Mouse (Mus musculus) spleen, embryonic (tissue): ENCODE measurements at regions not wholly inside any gene's neighbourhood (a gene's known extent, or its start where the extent isn't known, plus 50 kb on each side); places are given as distances from the start of the nearest gene placed in this dataset.

Source experiments
- CTCF ChIA-PET: fragments of 350-600 bp; sonication (Branson Sonifier 250); formaldehyde crosslinking; loops from one replicate; lab custom pipeline; 2022; lab: Charles Lee

DNA sequence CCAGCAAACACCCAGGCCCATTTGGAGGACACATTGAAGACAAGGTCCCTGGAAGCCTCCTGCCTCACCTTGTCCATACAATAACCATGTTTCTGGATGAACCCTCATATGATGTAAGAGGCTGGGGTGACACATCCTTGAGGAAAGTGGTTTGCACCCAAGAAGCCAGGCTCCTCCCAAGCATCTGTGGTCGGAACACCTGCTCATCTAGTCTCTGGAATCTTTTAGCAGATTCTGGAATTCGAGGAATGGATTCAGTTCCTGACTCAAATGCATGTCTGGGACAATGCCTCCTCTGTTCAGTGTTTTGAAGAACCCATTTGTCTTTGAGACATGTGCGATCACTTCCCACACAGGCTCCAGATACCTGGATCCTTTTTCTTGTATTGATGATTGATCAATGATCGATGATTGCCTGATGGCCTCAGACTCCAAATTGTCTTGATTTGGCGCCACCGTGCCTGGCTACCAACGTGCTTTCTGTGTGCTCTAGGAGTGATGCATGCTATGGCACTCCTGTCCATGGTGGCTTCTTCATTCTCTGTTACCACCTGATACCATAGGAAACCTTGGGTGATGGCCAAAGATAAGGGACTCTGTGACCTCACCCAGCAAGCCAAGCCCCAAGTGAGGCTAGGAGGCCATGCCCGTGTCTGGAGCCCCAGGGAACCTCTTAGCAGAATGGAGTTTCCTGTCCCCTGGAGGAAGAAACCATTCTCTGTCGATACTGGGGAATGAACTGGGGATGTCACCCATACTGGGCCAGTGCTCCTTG lies 126.7 kb downstream of the Mn1 start:
- CTCF ChIA-PET = no interaction called here

DNA sequence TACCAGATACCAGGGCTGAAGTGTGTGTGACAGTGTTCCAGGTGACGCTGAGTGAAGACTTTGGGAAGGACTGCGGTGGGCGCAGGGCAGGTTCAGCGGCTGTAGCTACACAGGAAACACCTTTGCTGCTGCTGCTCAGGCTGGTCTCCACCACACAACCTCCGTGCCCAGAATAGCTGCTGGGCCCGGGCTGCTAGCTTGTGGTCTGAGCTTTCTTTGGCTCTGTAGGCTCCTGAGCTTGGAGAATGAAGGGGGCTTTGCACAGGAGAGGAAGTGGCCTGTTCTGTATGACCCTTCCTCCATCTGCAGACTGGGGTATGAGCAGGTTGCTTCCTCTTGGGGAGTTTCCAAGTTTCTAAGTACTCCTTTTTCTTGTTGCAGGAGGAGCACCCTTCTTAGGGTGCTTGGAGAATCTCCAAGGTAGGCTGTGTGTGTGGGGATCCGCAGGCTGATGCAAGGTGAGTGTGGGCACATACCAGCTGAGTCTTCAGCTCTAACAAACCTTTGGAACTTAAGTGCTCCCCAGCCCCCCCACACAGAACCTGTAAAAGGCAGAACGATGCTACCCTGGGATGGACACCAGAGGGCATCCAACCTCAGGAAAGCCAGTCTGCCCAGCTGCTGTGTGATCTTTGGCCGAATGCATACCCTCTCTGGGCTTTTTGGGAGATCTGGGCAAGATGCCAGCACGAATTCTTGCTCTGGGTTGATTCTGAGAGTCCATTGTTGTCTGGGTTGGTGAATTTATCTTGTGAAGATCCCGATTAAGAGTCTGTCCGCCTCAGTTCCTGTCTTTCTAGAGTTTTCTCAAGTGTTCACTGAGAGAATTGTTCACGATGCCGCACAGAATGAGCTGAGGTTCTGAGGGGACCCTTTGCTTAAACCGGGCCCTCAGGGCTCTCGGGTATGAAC lies 136.6 kb downstream of the Mn1 start:
- CTCF ChIA-PET = no interaction called here

DNA sequence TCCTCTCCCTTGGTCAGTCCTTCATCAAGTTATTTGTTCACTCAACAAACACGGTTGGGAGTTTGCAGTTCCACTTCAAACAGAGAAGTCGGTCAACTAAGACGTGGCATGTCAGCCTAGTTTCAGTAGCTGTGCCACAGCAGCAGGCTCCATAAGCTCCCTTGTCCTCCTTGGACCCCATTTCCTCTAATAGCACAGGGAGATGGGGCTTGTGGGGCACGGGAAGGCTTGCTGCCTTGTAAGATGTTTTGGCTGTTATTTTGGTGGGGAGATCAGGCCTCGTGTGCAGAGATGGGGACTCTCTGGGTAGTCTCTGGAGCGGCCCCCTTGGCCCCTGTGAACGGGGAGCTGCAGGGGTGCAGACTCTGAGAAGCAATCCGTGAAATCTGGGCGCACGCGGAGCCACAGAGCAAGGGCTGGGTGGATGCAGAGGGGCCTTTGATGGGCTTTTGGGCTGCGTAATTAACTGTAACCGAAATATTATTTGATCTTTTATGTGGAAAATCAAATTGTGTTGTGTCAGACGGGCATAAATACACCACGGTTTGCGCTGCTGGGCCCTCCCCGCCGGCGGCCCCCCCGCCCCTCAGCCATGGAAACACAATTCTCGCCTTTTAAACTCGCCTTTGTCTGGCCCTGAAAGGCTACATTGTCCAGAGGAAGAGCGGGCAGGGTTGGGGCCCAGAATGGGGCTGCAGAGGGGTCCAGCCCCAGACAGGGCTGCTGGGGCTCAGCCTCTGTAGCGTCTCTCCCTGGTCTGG lies 137.6 kb downstream of the Mn1 start:
- CTCF ChIA-PET = interaction anchor here (0.9 kb wide), 1 partner anchor 87 kb away, joined by 3 read pairs; no protein-coding TSS in a partner anchor

DNA sequence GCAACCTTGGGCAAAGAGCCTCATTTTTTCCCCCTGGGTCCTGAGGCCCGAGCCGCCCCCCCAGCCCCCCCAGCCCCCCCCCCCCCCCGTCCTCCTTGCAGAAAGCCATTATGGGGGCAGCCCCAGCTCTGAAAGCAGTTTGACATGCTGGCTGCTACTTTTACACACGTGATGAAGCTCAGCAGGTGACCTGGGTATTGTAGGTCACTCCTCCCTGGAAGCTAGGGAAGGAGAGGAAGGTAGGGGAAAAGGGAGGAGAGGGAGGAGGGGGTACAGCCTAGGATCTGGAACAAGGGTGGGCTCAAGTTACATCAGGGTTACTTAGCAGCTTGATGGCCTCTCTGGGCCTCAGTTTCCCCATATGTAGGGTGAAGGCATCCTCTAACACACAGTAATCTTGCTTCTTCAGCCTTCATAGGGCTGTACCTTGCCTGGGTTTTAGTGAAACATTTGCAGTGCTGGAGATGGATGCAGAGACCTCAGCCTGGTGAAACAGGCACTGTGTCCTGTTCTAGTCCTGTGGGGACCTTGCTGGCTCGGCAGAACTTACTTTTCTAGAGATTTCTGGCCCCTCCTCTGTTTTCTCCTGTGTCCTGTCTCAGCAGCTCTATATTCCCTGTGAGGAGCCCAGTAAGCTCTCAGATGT lies 138.3 kb downstream of the Mn1 start:
- CTCF ChIA-PET = interaction anchor here (0.9 kb wide), 1 partner anchor 88 kb away, joined by 3 read pairs; no protein-coding TSS in a partner anchor

DNA sequence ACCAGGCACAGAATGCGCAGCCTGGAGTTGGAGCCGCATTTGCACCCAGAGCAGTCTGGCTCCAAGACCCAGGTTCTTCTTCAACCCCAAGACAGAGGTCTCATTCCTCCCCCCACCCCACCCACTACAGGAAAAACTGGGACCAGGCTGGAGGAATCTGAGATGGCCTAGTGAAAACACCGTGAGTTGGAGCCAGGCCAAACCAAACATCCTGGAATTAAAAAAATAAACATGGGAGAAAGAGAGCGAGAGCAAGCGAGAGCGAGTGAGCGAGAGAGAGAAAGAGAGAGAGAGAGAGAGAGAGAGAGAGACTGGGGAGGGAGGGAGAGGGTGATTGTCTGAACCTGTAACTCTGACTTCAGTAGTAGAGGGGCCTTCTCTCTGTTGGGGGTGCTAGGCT lies 138.8 kb downstream of the Mn1 start:
- CTCF ChIA-PET = no interaction called here

DNA sequence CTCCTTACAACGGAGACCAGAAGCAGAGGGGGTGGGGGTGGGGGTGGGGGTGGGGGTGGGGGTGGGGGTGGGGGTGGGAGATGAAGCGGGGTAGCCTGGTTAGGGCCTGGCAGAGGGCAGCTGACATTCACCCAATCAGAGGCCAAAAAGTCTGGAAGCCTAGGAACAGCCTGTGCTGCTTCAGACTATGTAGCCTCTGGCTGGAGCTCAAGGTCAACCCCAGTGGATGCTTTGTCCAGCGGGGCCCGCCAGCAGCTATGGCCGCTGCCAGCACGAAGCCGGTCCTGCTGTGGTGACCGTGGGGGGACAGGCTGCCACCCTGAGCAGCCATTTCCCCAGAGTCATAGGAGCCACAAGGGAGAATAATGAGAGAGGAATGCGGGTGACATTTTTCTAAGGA lies 143.3 kb downstream of the Mn1 start:
- CTCF ChIA-PET = no interaction called here

DNA sequence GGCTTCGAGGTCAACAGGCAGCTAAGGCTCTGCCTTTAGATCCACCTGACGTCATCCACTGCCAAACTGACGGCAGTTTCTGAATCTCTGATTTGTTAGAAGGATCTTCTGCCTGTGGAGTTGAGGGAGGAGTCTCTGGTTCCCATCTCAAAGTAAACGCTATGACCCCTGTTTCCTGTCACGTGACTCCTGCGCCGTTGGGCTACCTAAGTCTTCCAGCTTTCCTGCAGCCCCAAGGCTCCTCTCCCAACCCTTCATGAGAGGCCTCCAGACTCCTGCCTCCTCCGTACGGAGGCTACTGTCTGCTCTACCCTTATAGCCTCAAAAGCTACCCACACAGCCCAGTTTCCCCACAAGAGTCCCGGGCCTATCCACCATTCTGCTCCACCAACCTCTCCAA lies 144.1 kb downstream of the Mn1 start:
- CTCF ChIA-PET = no interaction called here

DNA sequence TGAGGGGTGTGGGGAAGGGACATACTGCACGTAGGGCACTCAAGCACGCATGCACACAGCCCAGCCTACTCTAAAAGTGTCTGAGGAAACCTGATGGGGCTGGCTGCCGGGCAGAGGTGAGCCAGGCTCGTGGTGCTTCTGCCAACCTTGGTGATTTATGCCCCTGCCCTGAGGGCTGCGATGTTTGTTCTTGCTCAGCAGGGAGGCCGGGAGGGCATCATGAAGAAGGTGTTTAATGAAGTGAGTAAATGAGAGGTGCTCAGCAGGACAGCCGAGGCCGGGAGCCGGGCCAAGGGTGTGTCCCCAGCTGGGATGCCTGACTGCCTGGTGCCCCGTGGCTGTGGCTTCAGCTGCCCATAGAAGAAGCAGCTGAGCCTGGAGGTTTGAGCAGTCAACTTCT lies 153.7 kb downstream of the Mn1 start:
- CTCF ChIA-PET = no interaction called here

DNA sequence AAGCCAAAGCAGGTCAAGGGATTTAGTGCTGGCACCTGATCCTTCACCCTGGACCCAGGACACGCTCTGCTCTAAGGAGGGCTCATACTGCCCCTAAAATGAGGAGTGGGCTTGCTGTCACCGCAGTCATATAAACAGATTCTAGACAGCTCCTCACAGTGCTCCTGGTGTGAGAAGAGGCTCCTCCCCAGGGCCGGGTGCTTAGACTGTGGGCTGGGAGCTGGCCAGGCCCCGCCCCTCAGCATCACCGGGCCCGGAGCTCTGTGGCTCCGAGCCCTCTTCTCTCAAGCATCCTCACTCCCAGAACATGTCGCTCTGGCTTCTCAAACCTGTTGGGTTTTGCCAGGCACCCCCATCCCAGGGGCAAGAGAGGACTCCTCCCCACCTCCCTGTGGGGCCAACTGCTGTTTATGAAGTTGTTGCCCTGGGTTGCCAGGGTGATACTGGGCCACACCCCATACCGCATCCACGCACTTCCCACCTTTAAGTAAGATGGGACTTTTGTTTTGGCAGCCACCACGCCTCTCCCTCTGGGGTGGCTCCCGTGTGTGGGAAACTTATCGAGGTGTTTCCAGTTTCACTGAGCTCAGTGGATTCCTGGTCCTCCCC lies 156.2 kb downstream of the Mn1 start:
- CTCF ChIA-PET = no interaction called here

DNA sequence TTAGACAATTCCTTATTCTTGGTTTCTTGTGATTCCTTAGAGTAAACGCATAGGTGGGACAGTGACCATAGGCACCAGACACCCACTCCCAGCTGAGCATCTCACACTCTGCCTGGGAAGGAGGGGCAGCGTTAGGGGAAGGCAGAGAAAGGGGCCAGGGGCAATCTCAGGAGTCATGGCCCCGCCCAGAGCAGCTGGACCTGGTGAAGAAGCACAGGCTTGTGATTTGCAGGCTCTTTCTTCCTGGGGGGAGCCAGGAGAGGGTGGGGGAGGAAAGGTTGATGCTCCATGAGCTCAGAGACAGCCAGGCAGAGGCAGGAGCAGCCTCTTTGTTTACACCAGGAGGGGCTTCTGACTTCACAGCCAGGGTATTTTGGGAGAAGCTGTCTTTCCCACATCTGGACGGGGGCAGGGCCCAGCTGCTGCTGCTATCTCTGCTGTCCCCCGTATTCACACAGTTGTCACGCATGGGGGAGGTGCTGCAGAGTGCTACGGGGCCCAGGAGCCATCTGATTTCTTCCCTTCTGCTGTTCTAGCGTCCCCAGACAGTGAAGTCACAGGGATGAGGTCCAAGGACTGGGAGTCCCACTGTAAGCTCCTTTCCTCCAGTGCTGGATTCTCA lies 157.2 kb downstream of the Mn1 start:
- CTCF ChIA-PET = no interaction called here

DNA sequence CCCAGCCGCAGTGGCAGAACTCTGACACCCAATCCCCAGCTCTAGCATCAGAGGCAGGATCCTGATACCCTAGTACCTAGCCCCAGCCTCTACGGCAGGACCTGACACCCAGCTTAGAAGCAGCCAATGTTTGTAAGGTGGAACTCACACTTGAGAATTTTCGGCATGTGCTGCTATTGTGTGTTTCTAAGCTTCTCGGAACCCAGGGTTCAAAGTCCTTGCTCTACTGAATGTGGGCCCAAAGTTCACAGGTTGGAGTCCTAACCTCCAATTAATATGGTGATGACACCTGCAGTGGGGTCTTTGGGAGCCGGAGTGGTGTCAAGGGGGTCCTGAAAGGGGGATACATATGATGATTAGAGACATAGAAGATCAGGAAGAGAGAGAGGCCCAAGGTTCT lies 158.2 kb downstream of the Mn1 start:
- CTCF ChIA-PET = no interaction called here

DNA sequence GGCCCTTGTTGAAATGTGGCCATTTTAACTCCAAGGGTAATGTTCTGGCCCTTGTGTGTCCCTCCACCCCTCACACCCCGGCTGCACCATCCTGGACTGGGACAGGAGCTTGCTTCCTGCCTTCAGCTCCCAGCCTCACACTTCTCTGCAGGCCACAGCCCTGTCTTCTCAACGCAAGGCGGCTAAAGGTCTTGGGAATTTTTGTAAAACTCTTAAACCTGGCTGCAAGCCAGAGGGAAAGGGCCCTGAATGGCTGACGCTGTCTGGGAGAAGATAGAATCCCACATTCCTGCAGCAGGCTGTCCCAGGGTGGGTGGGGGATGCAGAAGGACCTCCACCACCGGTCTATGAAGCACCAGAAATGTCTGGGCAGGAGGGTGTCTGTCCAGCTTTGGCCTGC lies 156.3 kb upstream of the Gm26897 start:
- CTCF ChIA-PET = no interaction called here

DNA sequence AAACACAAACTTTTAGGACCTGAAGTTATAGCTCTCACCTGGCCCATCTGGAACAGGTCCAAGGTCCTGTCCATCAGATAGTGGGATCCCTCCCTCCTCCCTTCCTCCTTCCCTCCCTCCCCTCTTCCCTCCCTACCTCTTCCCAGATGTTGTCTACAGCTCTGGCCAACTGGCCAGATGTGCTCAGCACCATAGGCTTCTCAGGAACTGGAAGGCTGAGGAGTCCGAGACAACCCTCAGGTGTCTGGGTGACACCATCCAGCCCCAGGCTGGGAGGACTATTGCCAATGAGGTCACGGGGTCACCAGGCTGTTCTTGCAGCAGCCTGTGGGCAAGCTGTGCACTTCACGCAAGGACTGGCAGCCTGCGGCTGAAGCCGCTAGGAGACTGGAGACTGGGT lies 155.6 kb upstream of the Gm26897 start:
- CTCF ChIA-PET = no interaction called here

DNA sequence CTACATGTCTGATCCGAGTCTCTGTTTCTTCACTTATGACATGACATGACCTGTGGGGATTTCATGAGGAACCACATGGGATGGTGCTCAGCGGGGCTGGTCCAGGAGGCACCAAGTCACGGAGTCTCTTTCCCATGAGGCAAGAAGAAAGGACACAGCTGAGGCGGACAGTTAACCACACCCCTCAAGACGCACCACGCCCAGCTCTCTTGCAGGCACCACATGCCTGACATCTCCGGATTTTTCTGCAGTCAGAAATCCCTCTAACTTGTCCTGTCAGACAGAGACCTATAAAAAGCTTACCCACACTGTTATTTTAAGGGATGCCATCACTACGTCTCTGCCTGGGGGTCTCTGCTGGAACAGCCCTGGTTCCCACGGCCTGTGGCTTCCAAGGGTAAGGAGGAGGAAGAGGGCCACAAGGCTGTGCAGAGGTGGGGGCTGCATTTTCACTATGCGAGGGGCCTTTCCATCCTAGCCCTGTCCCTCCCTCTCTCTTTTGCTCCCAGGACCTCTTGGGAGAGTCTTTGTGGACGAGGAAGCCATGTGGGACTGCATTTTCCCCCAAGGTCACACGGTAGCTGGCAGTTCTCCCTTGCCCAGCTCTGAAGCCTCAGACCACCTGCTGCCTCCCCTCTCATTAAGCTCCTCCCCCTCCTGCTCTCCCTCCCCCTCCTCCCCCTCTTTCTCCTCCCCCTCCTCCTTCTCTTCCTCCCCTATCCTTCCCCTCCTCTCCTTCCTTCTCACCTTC lies 154.6 kb upstream of the Gm26897 start:
- CTCF ChIA-PET = interaction anchor here (0.7 kb wide), 1 partner anchor 1739 kb away, joined by 3 read pairs; no protein-coding TSS in a partner anchor

DNA sequence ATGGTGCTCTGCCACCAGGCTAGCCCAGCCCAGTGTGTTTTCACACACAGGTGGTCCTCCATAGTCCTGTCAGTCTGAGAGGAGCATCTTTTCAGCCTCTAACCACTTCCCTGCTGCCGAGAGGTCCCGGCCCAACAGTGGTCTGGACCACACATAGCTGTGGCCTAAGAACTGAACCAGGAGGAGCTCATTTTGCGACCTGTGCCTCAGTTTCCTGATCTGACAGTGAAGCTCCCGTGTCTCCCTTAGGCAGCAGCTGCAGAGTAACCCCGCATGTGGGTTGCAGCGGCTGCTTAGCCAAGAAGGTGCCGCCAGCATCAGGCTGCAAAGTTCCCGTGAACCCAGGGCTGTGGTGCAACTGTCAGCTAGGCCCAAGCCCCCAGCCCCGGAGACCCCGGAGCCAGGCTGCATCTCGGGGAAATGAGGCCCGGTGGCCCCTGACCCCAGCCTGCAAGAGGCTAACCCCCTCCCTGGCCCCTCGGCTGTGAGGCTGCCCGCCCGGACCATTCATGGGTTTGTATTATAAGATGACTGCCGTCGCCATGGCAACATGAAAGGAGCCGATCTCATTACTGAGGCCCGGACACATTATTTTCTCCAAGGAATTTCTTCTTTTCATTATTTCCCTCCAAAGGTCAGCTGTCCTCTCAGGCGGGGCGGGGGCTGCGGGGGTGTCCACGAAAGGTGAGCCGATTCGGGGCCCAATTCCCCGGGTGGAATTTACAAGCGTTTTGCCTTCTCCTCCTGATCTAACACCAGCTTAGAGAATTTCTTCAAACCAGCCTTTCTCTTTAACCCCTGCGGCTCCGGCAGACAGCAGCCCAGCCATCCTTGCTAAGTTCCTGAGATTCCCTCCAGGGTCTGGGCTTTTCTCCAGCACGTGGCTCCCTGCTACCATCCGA lies 152.6 kb upstream of the Gm26897 start:
- CTCF ChIA-PET = interaction anchor here (0.5 kb wide), 1 partner anchor 658 kb away, joined by 3 read pairs; no protein-coding TSS in a partner anchor

DNA sequence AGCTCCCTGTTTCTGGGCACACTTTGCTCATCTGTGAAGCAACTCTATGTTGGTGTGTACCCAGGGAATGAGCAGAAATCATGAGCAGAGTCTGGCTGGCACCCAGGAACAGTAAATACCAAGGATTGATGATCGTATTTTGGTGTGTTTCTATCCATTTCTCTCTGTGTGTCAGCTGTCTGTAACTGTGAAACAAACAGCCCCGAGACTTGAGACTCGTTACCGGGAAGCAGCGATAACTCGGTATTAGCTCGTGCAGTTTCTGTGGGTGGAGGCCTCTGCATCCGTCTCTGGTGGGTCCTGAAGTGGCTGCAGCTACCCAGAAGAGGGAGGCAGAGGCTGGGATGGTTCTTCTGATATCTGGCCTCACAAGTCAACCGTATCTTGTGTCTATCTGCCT lies 151.7 kb upstream of the Gm26897 start:
- CTCF ChIA-PET = interaction anchor here (0.5 kb wide), 1 partner anchor 659 kb away, joined by 3 read pairs; no protein-coding TSS in a partner anchor

DNA sequence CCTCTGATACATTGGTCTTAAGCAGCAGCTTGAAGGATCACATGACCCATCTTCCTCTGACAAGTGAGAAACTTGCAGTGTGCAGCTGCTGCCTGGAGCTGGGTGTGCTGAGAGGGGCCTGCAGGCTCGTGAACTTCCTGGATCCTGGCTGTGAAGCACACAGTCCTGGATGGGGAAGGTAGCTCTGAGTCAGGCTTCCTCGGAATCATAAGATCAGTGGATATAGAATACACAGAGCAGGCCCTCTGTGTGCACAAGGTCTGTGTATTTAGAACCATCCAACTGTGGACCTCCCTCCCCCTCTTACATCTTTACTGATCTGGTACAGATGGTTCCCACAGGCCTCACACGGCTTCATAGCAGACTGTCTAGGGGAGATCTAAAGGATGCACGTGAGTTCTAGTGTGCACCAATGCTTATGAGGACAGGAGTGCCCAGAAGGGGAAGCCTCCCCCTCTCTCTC lies 143.1 kb upstream of the Gm26897 start:
- CTCF ChIA-PET = no interaction called here

DNA sequence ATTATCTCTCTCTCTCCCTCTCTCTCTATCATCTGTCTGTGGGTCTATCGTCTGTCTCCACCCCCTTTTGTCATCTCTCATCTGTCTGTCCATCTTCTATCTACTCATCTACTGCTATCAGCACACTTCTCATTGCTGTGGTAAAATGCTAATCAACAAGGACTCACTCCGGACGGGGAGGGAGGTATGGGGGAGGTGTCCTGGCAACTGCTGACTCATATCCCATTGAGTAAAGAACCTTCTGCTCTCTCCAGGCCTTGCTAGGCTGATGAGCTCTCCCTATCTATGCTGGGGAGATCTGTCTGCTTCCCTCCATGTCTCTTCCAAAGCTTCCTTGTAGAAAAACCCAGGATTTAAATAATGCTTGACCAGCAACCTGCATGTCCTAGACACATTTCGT lies 140.9 kb upstream of the Gm26897 start:
- CTCF ChIA-PET = no interaction called here

DNA sequence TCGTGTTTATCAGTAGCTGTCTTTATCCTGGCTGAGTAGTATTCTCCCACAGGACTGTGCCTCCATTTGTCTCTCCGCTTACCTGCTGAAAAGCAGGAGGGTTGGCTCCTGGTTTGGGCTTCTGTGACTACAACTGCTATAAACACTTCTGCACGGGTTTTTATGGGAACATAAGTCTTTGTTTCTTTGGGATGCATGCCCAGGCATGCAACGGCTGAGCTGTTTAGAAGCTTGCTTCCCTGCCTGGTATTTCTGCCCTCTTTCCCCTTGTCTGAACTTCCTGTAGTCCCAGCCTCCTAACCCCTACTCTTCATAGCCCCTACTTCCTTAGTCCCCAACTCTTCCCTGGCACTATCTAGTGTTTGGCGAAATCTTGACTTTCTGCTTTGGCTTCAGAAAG lies 139.6 kb upstream of the Gm26897 start:
- CTCF ChIA-PET = no interaction called here
